Mouse (Mus musculus): ENCODE measurements around the gene Usf1. TPM values are rescaled to one million over a fixed set of nuclear protein-coding genes. Genes with fewer than 3 reads are reported as not detected.

Usf1 gene
- total RNA-seq (2021): 100 to 1,000 TPM; 105 TPM

DNA sequence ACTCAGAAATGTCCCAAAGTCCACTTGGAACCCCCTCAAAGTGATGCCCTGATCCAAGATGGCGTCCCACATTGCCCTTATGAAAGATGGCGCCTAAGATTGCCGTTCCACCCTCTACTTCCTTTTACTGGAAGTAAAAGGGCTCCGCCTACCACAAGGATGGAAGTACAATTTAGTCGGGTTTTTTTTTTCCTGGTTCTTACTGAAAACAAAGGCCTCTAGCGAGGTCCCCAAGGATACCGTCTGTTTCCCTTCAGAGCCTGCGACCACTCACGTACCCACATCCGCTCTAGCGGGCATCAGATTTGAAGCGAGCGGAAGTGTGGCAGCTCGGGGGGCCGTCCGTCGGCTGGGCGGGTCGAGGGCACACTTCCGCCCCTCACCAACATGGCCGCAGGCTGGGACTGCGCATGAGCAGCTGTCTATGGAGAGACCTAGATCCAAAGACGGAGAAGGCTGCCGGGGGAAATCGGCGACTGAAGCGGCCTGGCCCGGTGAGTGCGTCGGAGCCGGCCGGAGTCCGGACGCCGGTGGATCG is at the start of gene Usf1:
Gene Usf1 (plus strand): TSS at position 367 of the 538 bp plus-strand sequence.
- DNase-seq (ENCODE audit: low spot score in 2 of 2): peak; percentile 95 to 97
- intact Hi-C loops (cut with DNase I): loop anchor here (1.0 to 5.0 kb wide), 2 partner anchors 50 to 66 kb away; no protein-coding TSS in a partner anchor

DNA sequence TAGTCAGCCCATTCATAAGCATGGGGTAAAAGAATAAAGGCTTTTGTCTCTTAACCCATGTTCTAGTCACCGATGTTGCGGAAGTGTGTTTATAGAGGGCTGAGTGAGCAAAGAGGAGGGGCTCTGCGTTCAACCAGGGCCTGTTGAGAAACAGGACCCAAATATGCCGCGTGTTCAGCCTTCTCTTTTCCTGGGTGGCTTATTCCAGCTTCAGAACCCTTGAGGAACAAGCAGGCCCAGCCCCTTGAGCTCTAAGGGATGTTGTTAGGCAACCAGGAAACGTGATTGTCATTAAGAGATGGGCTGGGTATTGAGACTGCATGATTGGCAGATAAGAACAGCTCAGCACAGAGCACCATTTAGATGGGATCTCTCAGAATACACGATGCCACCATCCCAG is 45.2 kb upstream of the Usf1 start:
- intact Hi-C loops (cut with DNase I): loop anchor here (2.0 kb wide), 1 partner anchor 193 kb away; the partner anchor contains the start of gene Cd244a
- no peak for DNase-seq (ENCODE audit: low spot score in 2 of 2)

DNA sequence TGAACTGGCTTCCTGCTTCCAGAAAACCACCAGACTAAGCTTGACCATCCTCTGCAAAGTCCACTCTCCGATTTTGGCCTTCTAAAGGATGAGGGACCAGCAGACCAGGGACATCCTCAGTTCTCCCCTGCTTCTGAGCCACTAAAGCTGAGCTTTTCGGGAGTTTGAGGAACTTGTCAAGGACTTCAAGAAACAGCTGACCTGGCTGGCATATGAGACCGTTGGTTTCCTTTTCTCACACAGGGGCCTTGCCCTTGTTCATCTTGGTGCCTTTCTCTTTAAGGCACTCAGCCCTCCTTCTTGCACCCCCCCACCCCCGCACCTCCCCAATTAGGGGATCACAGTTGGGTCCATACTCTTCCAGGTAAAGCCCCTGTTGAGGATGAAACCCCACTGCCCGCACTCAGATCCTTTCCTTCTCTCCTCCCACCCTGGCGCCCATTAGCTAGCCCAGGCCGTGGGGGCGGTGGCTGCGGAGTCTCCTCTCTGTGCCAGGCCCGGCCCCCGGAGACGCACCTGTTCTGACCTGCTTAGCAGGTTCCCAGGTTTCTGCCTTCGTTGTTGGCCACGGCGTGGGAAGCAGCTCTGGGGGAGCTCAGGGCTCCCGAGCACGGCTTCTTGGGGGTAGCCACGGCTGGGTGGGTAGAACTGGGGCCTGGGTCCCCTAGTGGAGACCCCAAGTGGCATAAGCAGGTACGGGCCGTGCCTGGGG is 41.1 kb upstream of the Usf1 start, which contains the start of gene Nectin4:
Gene Nectin4 (plus strand): TSS at position 255 of the 712 bp plus-strand sequence.
- intact Hi-C loops (cut with DNase I): no loop called here

DNA sequence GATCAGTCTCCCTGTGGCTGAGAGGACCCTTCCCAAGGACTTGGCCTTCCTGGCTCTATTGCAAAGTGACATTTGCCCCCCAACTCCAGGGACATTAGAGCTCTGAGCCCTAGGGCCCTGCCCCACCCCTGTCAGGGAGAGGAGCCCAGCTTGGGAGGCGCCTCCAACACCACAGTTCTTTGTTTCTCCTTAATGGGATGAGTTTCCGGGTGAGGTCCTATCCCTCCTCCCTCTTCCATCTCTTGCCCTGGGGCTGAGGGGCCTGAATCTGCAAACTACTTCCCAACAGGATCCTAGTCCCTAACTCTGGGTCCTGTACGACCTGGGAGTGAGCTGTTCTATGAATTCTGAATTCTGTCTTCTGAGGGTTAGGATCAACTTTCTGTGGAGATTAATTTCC is 38.2 kb upstream of the Usf1 start:
- DNase-seq (ENCODE audit: low spot score in 2 of 2): no peak
- intact Hi-C loops (cut with DNase I): no loop called here

More for the DNA sequence above, 41.1 kb upstream of the Usf1 start, which contains the start of gene Nectin4:
- no peak for DNase-seq (ENCODE audit: low spot score in 2 of 2)

DNA sequence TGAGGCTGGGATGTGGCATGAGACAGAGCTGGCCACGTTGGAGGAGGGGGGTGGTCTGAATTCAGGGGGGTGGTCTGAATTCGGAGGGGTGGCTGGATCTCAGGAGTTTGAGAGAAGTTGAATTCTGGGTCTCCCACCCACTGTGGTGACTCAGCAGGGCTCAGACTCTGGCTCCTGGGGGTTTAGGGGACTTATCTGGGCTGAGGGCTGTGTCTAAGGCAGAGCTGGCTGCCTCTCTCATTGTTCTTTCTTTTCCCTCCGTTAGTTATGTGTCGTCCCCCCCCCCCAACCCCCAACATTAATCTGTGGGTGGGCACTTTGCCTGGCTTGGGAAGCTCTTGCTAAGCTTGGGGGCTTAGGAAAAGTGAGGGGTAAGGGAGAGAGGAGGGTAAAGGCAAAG is 37.2 kb upstream of the Usf1 start:
- no peak for DNase-seq (ENCODE audit: low spot score in 2 of 2)
- intact Hi-C loops (cut with DNase I): no loop called here

DNA sequence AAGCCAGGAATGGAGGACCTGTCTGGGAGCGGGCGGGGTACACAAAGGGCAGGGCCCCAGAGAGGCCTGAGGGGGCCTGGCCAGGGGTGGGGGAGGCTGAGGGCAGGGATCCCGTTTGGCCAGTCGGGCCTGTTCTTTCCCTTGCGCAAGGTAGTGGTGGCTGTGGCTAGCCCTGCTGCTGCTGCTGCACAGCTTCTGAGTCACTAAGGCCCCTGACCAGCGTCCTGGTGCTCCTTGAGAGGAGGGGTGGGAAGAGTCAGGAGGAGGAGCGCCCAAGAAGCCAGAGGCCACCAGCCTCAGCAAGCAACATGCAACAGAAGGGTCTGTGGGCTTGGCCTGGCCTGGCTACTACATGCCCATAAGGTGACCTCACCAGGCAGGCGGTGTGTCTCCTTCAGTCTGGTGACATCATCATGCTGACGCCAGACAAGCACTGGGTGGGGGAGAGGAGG is 35.4 kb upstream of the Usf1 start:
- intact Hi-C loops (cut with DNase I): no loop called here
- no peak for DNase-seq (ENCODE audit: low spot score in 2 of 2)

DNA sequence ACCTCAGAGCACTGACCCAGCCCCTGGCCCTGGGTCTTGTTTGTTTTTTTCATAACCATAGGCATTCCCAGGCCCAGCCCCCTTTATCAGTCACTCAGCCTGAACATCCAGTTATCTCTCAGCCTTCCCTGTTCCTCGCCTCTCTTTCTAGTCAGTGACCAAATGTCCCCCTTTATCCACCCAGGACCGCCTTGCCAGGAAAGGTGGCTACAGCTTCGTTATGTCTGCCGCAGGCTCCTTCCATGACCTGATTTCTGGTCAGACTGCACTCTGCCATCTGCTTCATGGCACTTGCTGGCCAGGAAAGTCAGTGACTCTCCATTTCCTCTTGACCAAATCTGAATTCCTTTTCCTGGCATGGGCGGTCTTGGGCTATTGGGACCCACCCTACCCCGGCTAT is 32.8 kb upstream of the Usf1 start:
- intact Hi-C loops (cut with DNase I): no loop called here
- no peak for DNase-seq (ENCODE audit: low spot score in 2 of 2)

DNA sequence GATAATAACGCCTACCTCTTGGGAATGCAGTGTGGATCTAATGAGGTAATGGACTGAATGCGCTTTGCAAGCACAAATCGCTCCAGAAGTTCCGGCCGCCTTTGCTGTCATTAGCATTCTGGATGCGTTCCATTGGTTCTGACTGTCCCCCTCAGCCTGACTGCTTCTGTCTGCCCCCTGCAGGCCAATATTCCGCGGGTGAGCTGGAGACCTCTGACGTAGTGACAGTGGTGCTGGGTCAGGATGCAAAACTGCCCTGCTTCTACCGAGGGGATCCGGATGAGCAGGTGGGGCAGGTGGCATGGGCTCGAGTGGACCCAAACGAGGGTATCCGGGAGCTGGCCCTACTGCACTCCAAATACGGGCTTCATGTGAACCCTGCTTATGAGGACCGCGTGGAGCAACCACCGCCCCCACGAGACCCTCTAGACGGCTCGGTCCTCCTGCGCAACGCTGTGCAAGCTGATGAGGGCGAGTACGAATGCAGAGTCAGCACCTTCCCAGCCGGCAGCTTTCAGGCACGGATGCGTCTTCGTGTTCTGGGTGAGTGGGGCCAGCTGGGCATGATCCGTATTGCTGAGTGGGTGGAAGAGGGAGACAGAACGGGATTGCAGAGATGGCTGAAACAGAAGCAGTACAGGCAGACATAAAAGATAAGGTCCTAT is 31.0 kb upstream of the Usf1 start:
- intact Hi-C loops (cut with DNase I): loop anchor here (2.0 to 5.0 kb wide), 2 partner anchors 19 to 97 kb away; partner anchors contain the start of gene Klhdc9
- DNase-seq (ENCODE audit: low spot score in 2 of 2): peak; percentile 68 to 75

DNA sequence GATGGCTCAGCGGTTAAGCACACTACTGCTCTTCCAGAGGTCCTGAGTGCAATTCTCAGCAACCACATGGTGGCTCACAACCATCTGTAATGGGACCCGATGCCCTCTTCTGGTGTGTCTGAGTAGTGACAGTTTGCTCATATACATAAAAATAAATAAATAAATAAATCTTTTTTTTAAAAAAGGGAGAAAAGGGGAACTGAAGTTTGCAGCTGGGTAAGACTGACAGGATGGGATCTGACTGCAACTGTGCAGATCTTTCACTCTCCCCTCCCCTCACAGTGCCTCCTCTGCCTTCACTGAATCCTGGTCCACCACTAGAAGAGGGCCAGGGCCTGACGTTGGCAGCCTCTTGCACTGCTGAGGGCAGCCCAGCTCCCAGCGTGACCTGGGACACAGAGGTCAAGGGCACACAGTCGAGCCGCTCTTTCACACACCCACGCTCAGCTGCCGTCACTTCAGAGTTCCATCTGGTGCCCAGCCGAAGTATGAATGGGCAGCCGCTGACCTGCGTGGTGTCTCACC is 29.0 kb upstream of the Usf1 start:
- no peak for DNase-seq (ENCODE audit: low spot score in 2 of 2)
- intact Hi-C loops (cut with DNase I): loop anchor here (5.0 kb wide), 1 partner anchor 95 kb away; no protein-coding TSS in a partner anchor

DNA sequence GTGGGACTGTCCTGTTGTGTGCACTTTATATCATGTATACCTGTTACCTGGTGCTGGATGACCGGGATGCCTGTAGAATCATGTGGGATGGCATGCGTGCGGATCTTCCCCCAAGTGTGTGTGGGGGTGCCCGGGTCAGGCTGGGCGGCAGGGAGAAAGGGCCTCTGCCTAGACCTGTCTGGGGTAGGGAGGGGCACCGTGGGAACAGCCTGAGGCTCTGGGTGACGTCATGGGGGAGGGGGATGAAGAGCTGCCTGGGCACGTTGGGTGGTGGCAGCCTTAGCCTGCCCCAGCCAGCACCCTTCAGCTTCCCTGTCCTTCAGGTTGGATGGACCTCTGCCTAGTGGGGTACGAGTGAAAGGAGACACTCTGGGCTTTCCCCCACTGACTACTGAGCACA is 26.8 kb upstream of the Usf1 start:
- intact Hi-C loops (cut with DNase I): loop anchor here (5.0 kb wide), 1 partner anchor 93 kb away; no protein-coding TSS in a partner anchor
- DNase-seq (ENCODE audit: low spot score in 2 of 2): no peak

DNA sequence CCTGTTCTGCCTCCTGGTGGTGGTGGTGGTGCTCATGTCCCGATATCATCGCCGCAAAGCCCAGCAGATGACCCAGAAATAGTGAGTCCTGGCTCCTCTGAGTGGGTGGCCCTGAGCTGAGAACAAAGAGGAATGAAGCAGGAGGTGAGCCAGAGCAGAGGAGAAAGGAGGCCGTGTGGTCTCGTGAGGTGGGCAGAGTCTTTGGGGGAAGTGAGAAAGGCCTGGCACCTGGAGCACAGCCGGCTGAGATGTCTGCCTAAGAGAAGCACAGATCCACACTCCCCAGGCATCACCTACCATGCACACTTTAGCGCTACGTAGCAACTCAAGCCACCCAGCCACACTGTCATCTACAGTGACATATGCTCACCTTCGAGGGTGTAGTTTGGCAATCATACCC is 25.9 kb upstream of the Usf1 start:
- intact Hi-C loops (cut with DNase I): no loop called here
- no peak for DNase-seq (ENCODE audit: low spot score in 2 of 2)

DNA sequence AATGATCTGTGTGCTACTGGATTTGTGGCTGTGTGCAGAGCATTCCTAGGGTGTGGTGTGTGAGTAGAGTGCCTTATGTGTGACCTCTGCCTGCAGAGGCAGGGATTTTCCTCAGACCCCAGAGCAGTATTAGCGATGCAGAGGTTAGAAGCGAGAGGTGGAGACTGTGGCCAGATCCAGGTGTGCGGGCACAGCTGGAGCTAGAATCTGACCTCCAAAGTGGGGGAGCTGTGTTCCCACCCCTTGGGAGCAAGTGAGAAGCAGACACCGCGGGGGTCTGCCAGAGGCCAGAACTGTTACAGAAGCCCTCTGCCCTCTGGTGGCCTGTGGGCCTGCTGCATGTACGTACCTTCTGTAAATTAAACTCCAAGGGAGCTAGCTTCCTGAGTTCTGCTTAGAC is 24.0 kb upstream of the Usf1 start:
- intact Hi-C loops (cut with DNase I): no loop called here
- DNase-seq (ENCODE audit: low spot score in 2 of 2): no peak

DNA sequence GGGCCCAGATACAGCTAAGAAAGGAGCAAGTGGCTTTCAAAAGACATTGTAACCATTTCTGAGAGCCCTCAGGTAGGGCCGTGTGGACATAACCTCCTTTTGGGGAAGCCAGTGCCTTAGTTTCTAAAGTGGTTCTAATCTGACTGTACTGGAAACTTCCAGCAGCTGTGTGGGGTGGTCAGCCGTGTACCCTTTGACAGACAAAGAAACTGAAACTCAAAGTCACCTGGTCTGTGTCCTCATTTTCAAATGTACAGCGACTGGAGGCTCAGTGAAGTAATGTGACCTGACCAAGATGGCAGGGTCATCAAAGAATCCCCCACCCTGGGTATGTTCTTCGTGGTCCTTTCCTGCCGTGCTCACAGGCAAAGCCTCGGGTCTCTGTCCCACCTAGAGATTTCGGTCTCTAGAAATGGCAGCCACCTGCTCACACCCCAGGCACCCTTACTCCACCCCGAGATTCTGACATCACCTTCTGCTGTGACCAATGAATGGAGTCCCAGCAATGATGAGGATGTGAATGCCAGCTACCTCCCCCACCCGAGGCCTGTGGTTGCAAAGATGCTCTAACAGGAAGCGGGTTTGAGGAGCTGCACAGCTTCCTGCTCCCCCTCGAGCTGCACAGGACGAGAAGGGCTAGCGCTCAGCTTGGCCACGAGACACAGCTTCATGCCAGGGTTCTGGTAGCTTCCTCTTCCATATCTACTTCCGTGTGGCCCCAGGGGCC is 22.6 kb upstream of the Usf1 start, which contains the start of gene Arhgap30:
Gene Arhgap30 (plus strand): TSS at position 579 of the 727 bp plus-strand sequence.
- peak; percentile 9 to 48 for DNase-seq (ENCODE audit: low spot score in 2 of 2)
- intact Hi-C loops (cut with DNase I): no loop called here

DNA sequence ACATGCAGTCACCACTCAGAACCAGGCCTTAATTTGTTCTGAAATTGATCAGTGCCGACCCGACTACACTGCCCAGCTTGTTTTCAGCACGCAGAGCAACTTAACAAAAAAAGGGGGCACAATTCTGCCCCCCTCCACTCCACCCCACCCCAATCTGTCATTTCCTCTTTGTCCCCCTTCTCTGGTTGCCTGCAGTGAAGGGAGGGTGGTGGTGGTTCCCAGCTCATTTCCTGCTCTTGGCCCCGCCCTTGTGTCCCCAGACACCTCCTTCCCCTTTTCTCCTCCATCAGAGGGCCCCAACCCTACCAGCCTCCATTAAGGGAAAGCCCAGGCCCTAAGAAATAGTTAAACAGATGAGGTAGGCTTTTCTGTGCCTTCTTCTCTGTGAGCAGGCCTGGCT is 21.0 kb upstream of the Usf1 start:
- peak in 1 of 2 experiments; percentile 27 for DNase-seq (ENCODE audit: low spot score in 2 of 2)
- intact Hi-C loops (cut with DNase I): no loop called here

DNA sequence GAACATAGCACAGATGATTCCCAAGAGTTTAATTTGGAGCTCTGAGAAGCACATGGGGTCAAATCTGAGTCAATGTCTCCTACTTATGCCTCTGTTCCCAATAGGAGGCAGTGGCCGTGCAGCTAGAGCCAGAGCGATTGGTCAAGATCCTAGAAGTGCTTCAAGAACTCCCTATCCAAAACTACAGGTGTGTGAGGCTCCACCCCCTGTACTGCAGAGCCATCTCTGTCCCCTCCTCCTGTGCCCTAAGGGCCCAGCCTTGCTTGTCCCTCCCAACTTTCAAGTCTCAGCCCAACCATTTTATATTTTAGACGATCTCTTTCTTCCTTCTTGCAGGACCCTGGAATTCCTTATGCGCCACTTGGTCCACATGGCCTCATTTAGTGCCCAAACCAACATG is 9.3 kb upstream of the Usf1 start:
- intact Hi-C loops (cut with DNase I): no loop called here
- DNase-seq (ENCODE audit: low spot score in 2 of 2): no peak

DNA sequence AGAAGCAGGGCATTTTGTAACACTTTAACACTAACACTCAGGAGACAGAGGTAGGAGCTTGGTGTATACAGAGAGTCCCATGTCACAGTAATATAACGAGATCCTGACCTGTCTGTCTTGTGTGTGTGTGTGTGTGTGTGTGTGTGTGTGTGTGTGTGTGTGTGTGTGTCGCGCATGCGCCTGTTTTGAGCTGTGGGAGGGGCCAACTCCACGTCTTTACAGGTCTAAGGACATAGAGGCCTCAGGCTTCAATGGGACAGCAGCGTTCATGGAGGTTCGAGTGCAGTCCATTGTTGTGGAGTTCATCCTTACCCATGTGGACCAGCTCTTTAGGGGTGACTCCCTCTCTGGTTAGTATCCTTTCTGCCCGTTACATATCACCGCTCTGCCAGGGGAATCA is 8.1 kb upstream of the Usf1 start:
- intact Hi-C loops (cut with DNase I): no loop called here
- DNase-seq (ENCODE audit: low spot score in 2 of 2): no peak

DNA sequence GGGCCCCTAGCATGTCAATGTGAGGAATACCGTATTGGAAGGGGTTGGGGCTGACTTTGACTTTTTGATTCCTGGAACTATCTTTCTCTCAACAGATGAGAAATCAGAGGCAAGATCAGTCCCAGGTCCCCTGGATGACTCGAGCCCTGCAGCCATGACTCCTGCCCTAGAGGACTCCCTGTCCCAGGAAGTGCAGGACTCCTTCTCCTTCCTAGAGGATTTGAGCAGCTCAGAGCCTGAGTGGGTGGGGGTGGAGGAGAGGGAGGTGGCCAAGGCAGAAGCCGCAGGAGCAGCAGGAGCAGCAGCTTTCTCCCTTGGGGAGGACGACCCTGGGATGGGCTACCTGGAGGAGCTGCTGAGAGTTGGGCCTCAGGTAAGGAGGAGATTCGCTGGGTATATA is 3.9 kb upstream of the Usf1 start:
- intact Hi-C loops (cut with DNase I): no loop called here
- no peak for DNase-seq (ENCODE audit: low spot score in 2 of 2)

DNA sequence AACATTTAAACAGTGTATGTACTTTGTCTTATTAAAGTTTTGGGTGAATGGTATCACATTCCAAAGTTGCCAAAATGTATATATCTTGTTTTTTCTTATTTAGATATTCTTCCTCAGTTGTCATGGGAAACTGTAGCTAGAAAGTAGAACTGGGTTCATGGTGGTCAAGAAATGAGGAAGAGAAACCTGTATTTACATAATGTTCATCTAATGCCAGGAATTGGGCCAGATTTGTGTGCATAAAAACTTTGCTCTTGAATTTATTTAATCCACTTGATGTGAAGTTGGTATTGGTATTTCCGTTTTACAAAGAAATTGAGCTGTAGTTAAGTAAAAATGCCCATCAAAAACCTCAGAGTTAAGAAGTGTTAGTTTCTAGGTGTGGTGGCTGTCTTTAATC is 882 bp upstream of the Usf1 start:
- DNase-seq (ENCODE audit: low spot score in 2 of 2): no peak
- intact Hi-C loops (cut with DNase I): loop anchor here (5.0 kb wide), 1 partner anchor 67 kb away; no protein-coding TSS in a partner anchor

DNA sequence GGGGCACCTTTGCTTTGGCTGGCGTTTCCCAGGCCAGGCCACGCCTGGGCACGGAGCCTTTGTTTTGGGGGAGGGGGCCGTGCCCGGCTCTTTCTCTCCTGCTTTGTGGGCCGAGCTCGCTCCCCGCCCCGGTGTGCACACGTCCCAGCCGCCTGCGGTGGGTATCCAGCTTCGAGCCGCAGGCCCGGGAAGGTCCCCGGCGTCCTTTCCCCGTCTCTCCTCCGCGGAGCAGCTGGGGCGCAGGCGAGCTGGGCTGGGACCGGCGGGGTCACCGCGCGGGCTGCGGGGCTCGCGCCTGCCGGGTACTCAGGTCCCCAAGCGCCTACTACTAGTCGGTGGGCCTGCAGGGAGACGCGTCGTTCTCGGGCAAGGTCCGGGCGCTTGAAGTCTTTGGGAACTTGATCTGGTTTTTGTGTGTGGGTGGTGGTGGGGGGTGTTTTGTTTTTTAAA is 404 bp downstream of the Usf1 start:
- no peak for DNase-seq (ENCODE audit: low spot score in 2 of 2)
- intact Hi-C loops (cut with DNase I): loop anchor here (1.0 to 5.0 kb wide), 2 partner anchors 50 to 66 kb away; no protein-coding TSS in a partner anchor

Data from left cerebral cortex, postnatal 25 days (tissue).